Mouse (Mus musculus) liver, postnatal 0 days (tissue): ENCODE data around the gene Mid1ip1. TPM values are rescaled to one million over a fixed set of nuclear protein-coding genes. Genes with fewer than 3 reads are reported as not detected.

Experiments
- ATAC-seq: fragments of 200-750 bp; cut with Nextera tagmentation; 2 replicates; pipeline ENCODE4 v1.8.0; 2017; ENCODE audit warnings: mild to moderate bottlenecking, moderate library complexity
- DNase-seq: peaks from one replicate; pipeline ENCODE4 v3.0.0-alpha.2; 2016
- H3K27ac ChIP-seq: fragments of 300-500 bp; sonication (generic); 2 replicates; pipeline ENCODE4 v1.5.1; 2014; ENCODE audit warnings: antibody characterized with exemption, moderate library complexity, mild to moderate bottlenecking, low read depth
- H3K27me3 ChIP-seq: fragments of 300-500 bp; sonication (generic); 2 replicates; pipeline ENCODE4 v1.6.1; 2014; ENCODE audit warnings: low read length, control low read depth, mixed read lengths; ENCODE audit not compliant: insufficient read depth
- H3K36me3 ChIP-seq: fragments of 300-500 bp; sonication (generic); replicated peaks from 2 replicates; pipeline ENCODE4 v1.6.1; 2014; ENCODE audit warnings: mild to moderate bottlenecking, control low read depth, low read length, moderate library complexity, mixed read lengths; ENCODE audit not compliant: insufficient read depth
- H3K4me1 ChIP-seq: fragments of 300-500 bp; sonication (generic); 2 replicates; pipeline ENCODE4 v1.6.1; 2014; ENCODE audit warnings: antibody characterized with exemption, mild to moderate bottlenecking, control low read depth; ENCODE audit not compliant: insufficient read depth
- H3K4me2 ChIP-seq: fragments of 300-500 bp; sonication (generic); 2 replicates; pipeline ENCODE4 v1.6.1; 2014; ENCODE audit warnings: low read depth, mild to moderate bottlenecking, low read length, moderate library complexity, mixed read lengths
- H3K4me3 ChIP-seq: fragments of 300-500 bp; sonication (generic); 2 replicates; pipeline ENCODE4 v1.5.1; 2014; ENCODE audit warnings: low read depth, low read length
- H3K9ac ChIP-seq: fragments of 300-500 bp; sonication (generic); replicated peaks from 2 replicates; pipeline ENCODE4 v1.6.1; 2014; ENCODE audit warnings: mild to moderate bottlenecking, moderate library complexity
- H3K9me3 ChIP-seq: fragments of 300-500 bp; sonication (generic); 2 replicates; pipeline ENCODE4 v1.6.1; 2016; ENCODE audit warnings: mild to moderate bottlenecking, control low read depth, low read length, mixed read lengths
- CTCF ChIP-seq: sonication (generic); IDR thresholded peaks from 2 replicates; pipeline ENCODE4 v1.5.1; 2016; ENCODE audit warnings: antibody characterized with exemption, low read depth
- EP300 ChIP-seq: IDR thresholded peaks from 2 replicates; pipeline ENCODE4 v1.6.1; 2016; ENCODE audit warnings: antibody characterized with exemption, low read depth, mild to moderate bottlenecking
- WGBS: fragments of 180-500 bp; shearing (Covaris S2); extraction: QIAGEN DNeasy Blood & Tissue Kit; methylation state at CpG from one replicate; pipeline ENCODE4 v1.1.7; 2014; ENCODE audit not compliant: insufficient replicate concordance; 5-methylcytosine and 5-hydroxymethylcytosine counted together
- polyA plus RNA-seq: library from polyadenylated mRNA; unstranded; fragments of >200 nt; fragmentation: Nextera tagmentation; extraction: Ambion mirVana; gene quantifications from 2 replicates; pipeline ENCODE4 v1.2.1, GENCODE M21; 2015

The Mid1ip1 gene
- polyA plus RNA-seq, 1 experiment from 2014 or later, result 26.6 TPM

GRCm38 (mm10) chrX:10718021-10718837, 3.4 kb downstream of the Mid1ip1 start:
- Histone ChIP-seq H3K27ac (peak overlapping the region; percentile 89), H3K9me3 (no peaks in the 10 kb centered on the region), H3K4me1 (peaks cover 10% of the 10 kb centered on the region), H3K4me2 (peak overlapping the region; percentile 76), H3K9ac (peak overlapping the region; percentile 75), H3K27me3 (no peaks in the 10 kb centered on the region), H3K4me3 (peak overlapping the region; percentile 68), H3K36me3 (no peaks in the 10 kb centered on the region)
- 12% methylated on average over 60 of the region's 61 CpGs for WGBS
- ATAC-seq (no peak), DNase-seq (peak; percentile 34)
- TF ChIP-seq CTCF (no peak), EP300 (no peak)

GRCm38 (mm10) chrX:10718838-10719539, 4.2 kb downstream of the Mid1ip1 start:
- TF ChIP-seq CTCF (peak; percentile 33), EP300 (no peak)
- H3K27me3 ChIP-seq, result no peaks in the 10 kb centered on the region
- H3K9ac ChIP-seq, result peak overlapping the region; percentile 75
- no peaks in the 10 kb centered on the region for H3K36me3 ChIP-seq
- H3K4me2 ChIP-seq, result peak overlapping the region; percentile 76
- peak overlapping the region; percentile 68 for H3K4me3 ChIP-seq
- peaks cover 10% of the 10 kb centered on the region for H3K4me1 ChIP-seq
- DNase-seq (peak; percentile 76), ATAC-seq (peak; percentile 63)
- H3K9me3 ChIP-seq, result no peaks in the 10 kb centered on the region
- peak overlapping the region; percentile 89 for H3K27ac ChIP-seq
- WGBS, result 23% methylated on average over 22 of the region's 22 CpGs

- ATAC-seq (no peak), DNase-seq (peak; percentile 19)
- TF ChIP-seq CTCF, result no peak
- TF ChIP-seq EP300, result no peak
- Histone ChIP-seq H3K9ac (no peak overlapping the region), H3K4me3 (no peak overlapping the region), H3K4me1 (peaks cover 5% of the 10 kb centered on the region; the same call in 1 of the 2 replicates), H3K9me3 (no peaks in the 10 kb centered on the region), H3K27ac (no peak overlapping the region), H3K36me3 (no peaks in the 10 kb centered on the region), H3K4me2 (peak overlapping the region; percentile 10; the same call in 1 of the 2 replicates), H3K27me3 (no peaks in the 10 kb centered on the region)
- WGBS, result 29% methylated on average over 6 of the region's 6 CpGs
Observed at GRCm38 (mm10) chrX:10720391-10720790, 5.6 kb downstream of the Mid1ip1 start.

GRCm38 (mm10) chrX:10724571-10724970, 9.8 kb downstream of the Mid1ip1 start:
- WGBS, result 81% methylated on average over 1 of the region's 1 CpGs
- TF ChIP-seq CTCF, result no peak
- no peak for TF ChIP-seq EP300
- Histone ChIP-seq H3K9ac (no peak overlapping the region), H3K4me2 (no peak overlapping the region), H3K9me3 (no peaks in the 10 kb centered on the region), H3K4me1 (no peaks in the 10 kb centered on the region), H3K36me3 (no peaks in the 10 kb centered on the region), H3K27ac (no peak overlapping the region), H3K27me3 (no peaks in the 10 kb centered on the region), H3K4me3 (no peak overlapping the region)
- DNase-seq (no peak), ATAC-seq (no peak)

DNA sequence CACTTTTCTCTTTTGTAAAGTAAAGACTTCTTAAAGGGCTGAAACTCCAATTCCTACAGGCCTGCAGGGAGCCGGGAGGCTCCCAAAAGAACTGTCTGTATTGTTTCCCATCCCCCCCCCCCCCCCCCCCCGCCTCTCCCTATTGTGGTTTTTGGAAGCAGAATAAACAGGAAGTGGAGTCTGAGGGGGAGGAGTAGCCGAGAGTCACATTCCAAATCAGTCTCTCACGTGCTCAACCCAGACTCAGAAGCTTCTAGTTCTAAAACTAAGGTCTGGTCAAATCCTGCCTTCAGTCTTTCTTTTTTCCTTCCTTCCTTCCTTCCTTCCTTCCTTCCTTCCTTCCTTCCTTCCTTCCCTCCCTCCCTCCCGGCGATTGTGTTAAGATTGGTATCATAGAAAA, 14.7 kb downstream of the Mid1ip1 start:
- Histone ChIP-seq H3K27ac (no peak overlapping the region), H3K36me3 (no peaks in the 10 kb centered on the region), H3K4me2 (no peak overlapping the region), H3K4me3 (no peak overlapping the region), H3K27me3 (no peaks in the 10 kb centered on the region), H3K4me1 (no peaks in the 10 kb centered on the region), H3K9me3 (no peaks in the 10 kb centered on the region), H3K9ac (no peak overlapping the region)
- TF ChIP-seq CTCF (no peak), EP300 (no peak)
- ATAC-seq (no peak), DNase-seq (no peak)
- WGBS, result 20% methylated on average over 5 of the region's 6 CpGs

- no peaks in the 10 kb centered on the region for H3K36me3 ChIP-seq
- no peak overlapping the region for H3K4me2 ChIP-seq
- ATAC-seq, result no peak
- 50% methylated on average over 1 of the region's 1 CpGs for WGBS
- no peak overlapping the region for H3K27ac ChIP-seq
- no peak overlapping the region for H3K4me3 ChIP-seq
- H3K9me3 ChIP-seq, result no peaks in the 10 kb centered on the region
- H3K9ac ChIP-seq, result no peak overlapping the region
- no peaks in the 10 kb centered on the region for H3K4me1 ChIP-seq
- TF ChIP-seq CTCF (no peak), EP300 (no peak)
- no peak for DNase-seq
- H3K27me3 ChIP-seq, result no peaks in the 10 kb centered on the region
Observed at GRCm38 (mm10) chrX:10734453-10734852, 19.6 kb downstream of the Mid1ip1 start.
